Mouse (Mus musculus): Measurements from ENCODE around the gene Fam240a. TPM values are rescaled to one million over a fixed set of nuclear protein-coding genes. Genes with fewer than 3 reads are reported as not detected.
A peak's percentile ranks its signal among the peaks of the same experiment; 100 is the strongest.

Gene Fam240a
- total RNA-seq (2021) = not detected

DNA sequence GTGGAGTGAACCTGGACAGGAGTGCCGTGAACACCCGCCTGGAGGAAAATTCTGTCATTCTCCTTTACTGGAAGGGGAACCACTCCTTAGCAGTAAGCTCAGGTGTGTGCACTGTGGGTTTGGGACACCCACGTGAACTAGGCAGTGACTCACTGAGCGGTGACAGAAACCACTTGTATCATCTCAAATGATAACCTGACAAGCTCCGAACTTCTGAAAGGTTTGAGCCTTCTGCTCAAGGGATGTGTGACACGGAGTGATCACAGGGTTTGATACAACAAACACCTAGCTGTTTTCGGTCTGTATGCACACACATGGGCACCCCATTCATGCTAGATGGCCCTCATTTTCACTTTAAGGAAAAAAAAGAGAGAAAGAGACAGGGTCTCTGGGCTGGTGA, at the start of gene Fam240a:
Gene Fam240a, minus strand, starts transcription at position 76 of the 400 bp plus-strand sequence.
- DNase-seq = no peak

DNA sequence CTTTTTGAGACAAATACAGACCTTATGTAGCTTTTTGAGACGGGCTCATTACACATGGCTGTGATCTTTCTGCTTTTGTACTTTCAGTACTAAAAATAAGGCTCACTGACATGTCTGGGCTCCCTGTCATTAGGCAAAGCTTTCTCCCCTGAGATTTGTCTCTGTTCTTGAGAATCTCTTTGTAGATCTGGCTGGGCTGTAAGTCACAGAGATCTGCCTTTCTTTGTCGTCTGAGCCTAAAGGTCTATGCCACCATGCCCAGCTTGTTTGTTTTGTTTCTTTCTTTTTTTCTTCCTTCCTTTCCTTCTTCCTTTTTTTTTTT, 49.2 kb upstream of the Fam240a start:
- no peak for DNase-seq

GRCm38 (mm10) chr9:110965062-110965909, 48.6 kb upstream of the Fam240a start:
- DNase-seq = no peak

DNA sequence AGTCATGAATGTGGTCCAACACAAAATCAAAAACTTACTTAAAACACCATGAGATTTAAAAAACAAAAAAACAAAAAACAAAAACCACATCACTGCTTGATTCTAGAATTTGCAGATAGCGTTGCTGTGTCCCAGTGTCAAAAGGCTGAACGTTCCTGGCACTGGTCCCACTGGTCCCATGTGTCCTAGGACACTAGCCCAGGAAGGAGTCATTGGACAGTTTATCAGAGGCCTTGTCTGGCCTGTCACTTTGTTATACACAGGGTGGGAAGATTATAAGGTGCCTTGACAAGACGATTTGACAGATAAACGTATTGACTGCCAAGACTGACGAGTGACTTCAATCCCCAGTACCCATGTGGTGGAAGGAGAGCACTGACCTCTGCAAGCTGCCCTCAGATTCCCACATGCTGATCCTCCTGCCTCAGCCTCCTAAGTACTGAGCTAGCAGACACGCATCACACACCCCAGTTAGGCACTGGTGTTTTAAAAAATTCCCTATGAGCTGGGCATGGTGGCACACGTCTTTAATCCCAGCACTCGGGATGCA, 47.0 kb upstream of the Fam240a start:
- DNase-seq = no peak

DNA sequence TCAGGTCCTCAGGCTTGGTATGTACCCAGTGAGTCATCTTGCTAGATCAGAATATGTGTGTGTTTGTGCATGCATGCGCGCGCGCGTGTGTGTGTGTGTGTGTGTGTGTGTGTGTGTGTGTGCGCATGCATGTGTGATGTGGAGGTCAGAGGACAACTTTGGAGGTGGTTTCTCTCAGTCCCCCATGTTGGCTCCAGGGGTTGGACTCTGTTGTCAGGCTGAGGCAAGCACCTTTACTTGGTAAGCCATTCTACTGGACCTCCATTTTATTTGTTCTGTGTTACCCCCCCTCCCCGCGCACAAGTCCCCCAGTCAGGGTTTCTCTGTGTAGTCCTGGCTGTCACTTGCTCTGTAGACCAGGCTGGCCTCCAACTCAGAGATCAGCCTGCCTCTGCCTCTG, 44.7 kb upstream of the Fam240a start:
- no peak for DNase-seq

GRCm38 (mm10) chr9:110960230-110961149, 43.8 kb upstream of the Fam240a start:
- no peak for DNase-seq

DNA sequence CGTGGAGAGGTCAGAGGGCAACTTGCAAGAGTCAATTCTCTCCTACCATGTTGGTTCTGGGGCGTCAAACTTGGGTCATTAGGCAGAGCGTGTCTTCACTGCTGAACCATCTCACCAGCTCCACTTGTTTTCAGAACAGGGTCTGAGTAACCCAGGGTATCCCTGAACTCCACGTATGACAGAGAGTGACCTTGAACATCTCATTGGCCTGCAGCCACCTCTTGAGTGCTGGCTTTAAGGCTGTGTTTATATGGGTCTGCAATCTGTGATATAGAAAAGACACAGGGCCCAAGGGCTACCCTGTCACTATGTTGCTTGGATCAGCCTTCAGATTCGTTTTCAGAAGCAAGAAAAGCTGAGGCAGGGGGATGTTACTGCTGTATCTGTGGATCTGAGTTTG, 43.0 kb upstream of the Fam240a start:
- DNase-seq = no peak

DNA sequence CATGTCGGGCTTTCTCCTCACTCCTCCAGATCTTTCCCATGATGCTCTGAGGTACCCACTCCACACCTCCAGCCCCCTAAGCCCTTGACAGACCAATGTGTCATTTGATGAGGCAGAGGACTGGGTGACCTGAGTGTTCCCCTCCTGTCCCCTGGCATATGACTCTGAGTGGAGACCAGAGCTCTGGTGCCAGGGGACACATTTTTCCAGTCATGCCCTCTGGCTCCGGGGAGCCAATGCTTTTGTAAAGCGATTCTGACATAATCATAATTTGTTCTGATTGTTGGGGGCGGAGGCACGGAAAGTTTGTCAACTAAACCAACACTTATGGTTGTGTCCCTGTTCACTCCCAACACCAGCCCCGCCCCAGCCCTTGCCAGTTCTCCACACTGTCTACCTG, 39.3 kb upstream of the Fam240a start:
- DNase-seq = no peak

GRCm38 (mm10) chr9:110954681-110955445, 38.2 kb upstream of the Fam240a start:
- DNase-seq = no peak

DNA sequence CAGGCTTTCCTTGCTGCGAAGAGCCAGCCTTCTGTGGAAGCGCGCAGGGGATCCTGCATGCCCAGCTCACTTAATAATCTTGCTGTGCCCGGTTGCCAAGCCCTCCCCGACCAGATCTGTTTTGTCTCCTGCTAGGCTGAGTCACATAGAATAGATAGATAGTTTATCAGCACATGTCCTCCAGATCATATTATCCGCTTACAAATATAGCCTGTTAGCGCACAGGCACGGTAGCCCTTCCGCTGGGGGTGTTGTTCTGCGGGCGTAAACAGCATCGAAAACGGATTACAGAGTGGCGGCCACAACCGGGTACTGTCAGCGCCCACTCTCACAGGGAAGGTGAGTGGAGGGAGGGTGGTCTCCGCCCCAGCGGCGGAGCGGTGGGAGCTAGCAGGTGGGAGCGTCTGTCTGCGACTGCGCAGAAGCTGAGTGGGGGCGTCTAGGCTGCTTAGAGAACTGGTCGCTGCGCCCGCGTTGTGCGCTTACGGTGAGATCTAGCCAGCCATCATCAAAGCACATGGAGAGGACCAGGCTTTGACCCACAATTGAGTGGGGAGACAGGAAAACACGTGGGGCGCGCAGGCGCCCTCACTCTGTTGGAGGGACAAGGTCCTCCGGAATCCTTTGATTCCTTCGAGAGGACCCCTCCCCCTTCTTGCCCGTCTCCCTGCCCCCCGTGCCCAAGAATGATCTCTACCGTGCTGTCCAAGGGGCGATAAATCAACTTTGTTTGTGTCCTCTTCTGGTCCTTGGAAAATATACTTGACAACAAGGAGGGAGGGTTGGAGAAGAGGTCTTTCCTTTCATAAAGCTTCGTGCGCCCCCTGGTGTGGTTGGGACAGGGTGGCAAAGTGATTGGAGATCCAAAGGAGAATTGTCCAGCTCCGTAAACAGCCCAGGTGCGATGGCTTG, 37.1 kb upstream of the Fam240a start:
- peak; percentile 69 to 73 for DNase-seq

- no peak for DNase-seq
Observed at GRCm38 (mm10) chr9:110952931-110953549, 36.4 kb upstream of the Fam240a start.

DNA sequence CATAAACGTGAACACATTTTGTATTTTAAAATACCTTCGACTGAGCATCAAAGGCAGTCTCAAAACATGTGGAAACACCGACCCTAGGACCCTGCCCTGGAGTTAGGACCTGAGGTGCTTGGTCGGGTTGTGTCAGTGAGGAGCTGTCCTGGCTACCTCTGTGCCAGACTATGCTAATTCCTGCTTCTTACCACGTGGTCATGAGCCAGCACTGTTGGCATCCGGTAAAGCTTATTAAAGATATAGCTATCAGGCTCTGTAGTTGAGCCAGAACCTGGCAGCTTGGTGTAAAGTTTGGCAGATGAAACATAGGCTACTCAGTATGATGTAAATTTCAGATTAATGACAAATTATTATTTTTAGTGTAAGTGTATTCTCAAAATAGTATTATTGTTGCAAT, 35.7 kb upstream of the Fam240a start:
- no peak for DNase-seq

DNA sequence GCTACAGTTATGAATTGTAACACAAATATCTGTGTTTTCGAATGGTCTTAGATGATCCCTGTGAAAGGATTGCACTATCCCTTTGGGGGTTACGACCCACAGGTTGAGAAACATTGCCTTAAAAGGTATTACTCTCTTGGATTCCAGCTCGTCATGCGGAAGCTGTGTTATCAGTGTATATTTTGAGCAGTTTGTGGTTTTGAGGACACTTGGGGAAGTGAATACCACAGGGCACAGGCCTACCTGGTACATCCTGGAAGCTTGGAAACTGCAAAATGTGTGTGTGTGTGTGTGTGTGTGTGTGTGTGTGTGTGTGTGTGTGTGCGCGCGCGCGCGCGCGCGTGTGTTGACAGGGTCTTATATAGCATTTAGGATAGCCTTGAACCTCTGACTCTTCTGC, 35.2 kb upstream of the Fam240a start:
- DNase-seq = no peak

DNA sequence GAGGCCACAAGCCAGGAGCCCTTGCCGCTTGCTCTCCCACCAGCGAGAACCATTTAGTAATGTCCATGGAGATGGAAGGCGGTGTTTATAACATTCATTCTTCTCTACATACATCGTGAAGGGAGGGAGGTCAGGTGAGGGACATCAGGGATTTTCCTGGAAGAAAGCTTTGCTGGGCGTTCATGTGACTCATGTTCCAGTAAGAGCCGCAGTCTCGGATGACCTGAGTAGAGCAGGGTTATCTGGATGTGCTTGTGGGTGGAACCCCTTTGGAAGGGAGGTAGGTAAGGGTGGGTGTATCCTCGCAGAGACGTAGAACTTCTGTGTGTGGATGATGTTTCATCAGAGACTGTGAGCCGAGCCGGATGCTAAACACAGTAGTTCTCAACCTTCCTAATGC, 34.7 kb upstream of the Fam240a start, which contains the start of gene Lrrc2:
Gene Lrrc2, plus strand, starts transcription at position 149 of the 400 bp plus-strand sequence.
- no peak for DNase-seq

GRCm38 (mm10) chr9:110950109-110950508, 33.4 kb upstream of the Fam240a start:
- no peak for DNase-seq

- no peak for DNase-seq
Observed at GRCm38 (mm10) chr9:110948813-110949310, 32.2 kb upstream of the Fam240a start.

GRCm38 (mm10) chr9:110947900-110948299, 31.2 kb upstream of the Fam240a start:
- no peak for DNase-seq

GRCm38 (mm10) chr9:110947261-110947661, 30.6 kb upstream of the Fam240a start:
- DNase-seq = no peak

DNA sequence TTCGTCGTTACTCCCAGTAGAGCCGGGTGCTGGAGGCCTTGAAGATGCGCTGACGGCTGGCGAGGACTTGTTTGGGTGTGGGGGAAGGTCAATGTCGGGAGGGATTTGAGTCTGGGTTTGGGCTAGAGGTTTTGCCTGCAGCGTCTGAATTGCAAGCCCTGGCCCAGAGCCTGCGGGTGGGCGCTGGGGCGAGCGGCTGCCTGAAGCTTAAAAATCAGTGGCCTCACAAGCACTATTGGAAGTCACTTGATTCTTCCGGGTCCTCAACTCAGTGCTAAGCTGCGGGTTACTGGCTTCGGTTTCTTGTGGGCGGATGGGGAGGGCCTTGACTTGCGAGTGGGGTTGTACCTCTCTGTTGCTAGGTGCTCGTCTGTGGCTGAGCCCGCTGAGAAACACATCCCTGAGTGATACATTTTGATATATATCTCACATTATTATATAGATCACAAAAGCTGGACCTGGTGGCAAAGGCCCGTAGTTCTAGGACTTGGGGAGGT, 29.9 kb upstream of the Fam240a start:
- DNase-seq = no peak

GRCm38 (mm10) chr9:110945926-110946325, 29.3 kb upstream of the Fam240a start, which contains the start of gene Tdgf1:
Gene Tdgf1, minus strand, starts transcription at chr9:110946158.
- no peak for DNase-seq

Measured in layer of hippocampus, postnatal 36 days (tissue).